Mouse (Mus musculus) left cerebral cortex, postnatal 10 days (tissue): ENCODE data around the gene Camk2g. TPM values are rescaled to one million over a fixed set of nuclear protein-coding genes. Genes with fewer than 3 reads are reported as not detected.

Source experiments
- DNase-seq, 2 experiments: peaks; one replicate each; pipeline ENCODE4 v3.0.0; 2021 to 2022; ENCODE audit warnings: low spot score in 2 of 2, mixed read lengths in 1 of 2; ENCODE audit errors: extremely low spot score in 1 of 2
- intact Hi-C: fragments of 180-260 bp; cut with DNase I; formaldehyde crosslinking; loops from one replicate; pipeline ENCODE4 v1.15.1; 2025
- total RNA-seq, 2 experiments: library from RNA; stranded (reverse); gene quantifications; 2 replicates each; pipeline ENCODE4 v1.2.3; 2021

The Camk2g gene
- total RNA-seq, 2 experiments from 2014 or later: 255 to 269 TPM

DNA sequence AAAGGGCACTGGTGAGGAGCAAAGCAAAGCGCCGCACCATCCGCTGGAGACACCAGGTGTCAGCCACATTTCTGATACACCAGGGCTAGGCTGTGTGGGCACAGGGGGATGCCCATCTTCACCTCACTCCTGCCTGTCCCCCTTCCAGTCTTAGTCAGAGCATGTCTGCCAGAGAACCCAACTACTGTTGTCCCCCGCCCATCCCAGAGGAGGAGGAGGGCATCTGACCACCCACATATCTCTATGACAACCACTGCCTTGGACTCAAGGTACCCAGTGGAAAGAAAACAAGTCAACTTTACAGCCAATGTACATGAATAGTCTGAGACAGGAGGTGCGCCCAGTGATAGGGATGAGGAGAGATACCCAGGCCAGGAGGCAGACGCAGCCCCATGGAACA, 2.9 kb downstream of the Camk2g start:
- intact Hi-C loops: loop anchor here (5.0 kb wide), 1 partner anchor 34 kb away; no protein-coding TSS in a partner anchor
- no peak for DNase-seq

DNA sequence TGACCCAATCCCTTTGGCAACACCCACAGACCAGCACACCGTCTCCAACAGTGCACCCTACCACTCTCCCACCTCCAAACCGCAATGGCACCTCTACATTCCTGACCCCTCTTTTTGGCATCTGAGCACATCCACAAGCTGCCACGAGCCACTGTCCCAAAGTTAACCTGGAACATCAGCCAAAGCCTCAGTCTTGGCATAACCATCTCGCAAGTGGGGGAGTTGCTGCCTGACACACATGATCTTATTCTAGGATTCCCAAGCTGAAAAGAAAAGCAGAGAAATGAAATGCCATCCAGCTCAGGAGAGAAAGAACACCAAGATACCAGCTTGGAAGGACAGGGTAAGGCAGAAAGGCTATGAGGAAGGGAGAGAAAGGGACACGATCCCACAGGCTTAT, 3.4 kb downstream of the Camk2g start:
- intact Hi-C loops: loop anchor here (5.0 kb wide), 1 partner anchor 33 kb away; no protein-coding TSS in a partner anchor
- DNase-seq: no peak

DNA sequence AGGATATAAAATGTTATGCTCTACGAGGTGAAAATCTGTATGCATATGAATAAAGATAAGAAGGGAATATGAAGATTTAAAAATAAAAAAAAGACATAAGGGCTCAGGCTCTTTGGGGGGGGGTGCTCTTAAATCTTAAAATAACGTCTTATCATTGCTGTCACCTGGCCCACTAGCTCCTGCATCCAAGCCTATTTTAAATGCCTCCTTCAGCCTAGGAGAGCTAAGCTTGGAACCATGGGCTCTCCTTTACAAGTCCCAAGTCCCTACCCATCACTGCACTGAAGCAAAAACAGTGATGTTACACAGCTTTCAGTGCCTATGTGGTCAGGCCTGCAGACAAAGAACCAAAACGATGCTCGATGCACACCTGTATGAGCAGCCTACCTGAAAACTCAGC, 4.3 kb downstream of the Camk2g start:
- intact Hi-C loops: no loop called here
- DNase-seq: no peak

- DNase-seq: no peak
- intact Hi-C loops: no loop called here
These were observed 5.7 kb downstream of the Camk2g start for GRCm38 (mm10) chr14:20788151-20788550.

DNA sequence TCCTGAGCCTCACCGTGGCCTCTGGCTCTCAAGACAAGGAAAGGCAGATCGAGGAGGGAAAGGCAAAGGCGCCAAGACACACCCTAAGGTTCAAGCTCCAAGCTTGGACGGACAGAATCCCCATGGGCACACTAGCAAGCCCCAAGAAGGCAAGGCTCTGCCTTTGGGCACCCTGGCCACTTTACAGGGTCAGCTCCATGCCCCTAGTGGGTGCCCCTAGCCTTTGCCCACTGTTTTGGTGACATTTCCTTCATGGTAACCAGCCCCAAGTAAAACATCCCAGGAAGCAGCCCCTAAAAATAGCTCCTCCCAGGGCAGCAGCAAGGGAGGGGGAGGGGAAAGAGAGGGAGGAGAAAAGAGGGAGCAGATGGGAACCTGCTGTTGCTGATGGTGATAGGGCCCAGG, 7.3 kb downstream of the Camk2g start:
- DNase-seq: peak in 1 of 2 experiments; percentile 40
- intact Hi-C loops: no loop called here

GRCm38 (mm10) chr14:20786020-20786419, 7.9 kb downstream of the Camk2g start:
- intact Hi-C loops: no loop called here
- no peak for DNase-seq

DNA sequence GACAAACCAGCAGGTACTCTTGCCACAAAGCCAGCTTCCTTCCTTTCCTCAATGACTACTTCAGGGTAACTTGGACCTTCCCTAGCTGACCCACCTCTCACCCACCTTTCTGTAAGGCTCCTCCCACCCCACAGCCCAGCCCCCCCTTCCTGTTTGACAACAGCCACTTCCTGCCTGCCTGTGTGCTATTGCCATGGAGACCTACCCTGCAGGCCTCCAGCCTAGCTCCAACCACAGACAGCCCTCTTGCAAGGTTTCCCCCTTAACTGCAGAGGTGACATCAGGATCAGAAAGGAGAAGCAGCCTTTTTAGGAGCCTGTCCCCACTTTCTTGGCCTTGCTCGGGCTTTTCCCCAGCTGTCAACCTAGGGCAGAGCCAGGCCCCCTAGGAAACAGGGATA, 8.7 kb downstream of the Camk2g start:
- intact Hi-C loops: no loop called here
- DNase-seq: peak in 1 of 2 experiments; percentile 41

GRCm38 (mm10) chr14:20784708-20785107, 9.2 kb downstream of the Camk2g start:
- intact Hi-C loops: no loop called here
- no peak for DNase-seq

GRCm38 (mm10) chr14:20783526-20783925, 10.4 kb downstream of the Camk2g start:
- DNase-seq: no peak
- intact Hi-C loops: no loop called here

DNA sequence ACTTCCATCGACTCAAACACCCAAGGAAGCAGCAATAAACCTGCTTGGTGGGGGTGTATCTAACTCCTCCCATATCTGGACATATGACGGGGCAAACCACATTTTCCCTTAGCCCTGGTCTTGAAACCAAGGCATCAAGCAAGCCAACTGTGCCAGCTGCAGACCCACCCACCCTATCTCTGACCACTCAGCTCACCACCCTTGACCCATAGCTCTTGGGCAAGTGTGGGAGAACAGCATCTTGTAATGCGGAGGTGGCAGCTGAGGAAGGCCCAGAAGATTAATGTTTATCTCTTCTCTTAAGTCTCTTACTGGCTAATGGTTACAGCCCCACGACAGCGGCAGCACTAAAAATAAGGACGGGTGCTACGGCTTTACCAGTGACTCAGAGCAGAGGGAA, 11.0 kb downstream of the Camk2g start:
- DNase-seq: no peak
- intact Hi-C loops: no loop called here

GRCm38 (mm10) chr14:20780217-20780616, 13.7 kb downstream of the Camk2g start:
- DNase-seq: no peak
- intact Hi-C loops: no loop called here

- intact Hi-C loops: no loop called here
- peak; percentile 40 to 42 for DNase-seq
These were observed 15.4 kb downstream of the Camk2g start for GRCm38 (mm10) chr14:20778496-20778895.

- intact Hi-C loops: no loop called here
- DNase-seq: no peak
These were observed 18.2 kb downstream of the Camk2g start for GRCm38 (mm10) chr14:20775661-20776060.

DNA sequence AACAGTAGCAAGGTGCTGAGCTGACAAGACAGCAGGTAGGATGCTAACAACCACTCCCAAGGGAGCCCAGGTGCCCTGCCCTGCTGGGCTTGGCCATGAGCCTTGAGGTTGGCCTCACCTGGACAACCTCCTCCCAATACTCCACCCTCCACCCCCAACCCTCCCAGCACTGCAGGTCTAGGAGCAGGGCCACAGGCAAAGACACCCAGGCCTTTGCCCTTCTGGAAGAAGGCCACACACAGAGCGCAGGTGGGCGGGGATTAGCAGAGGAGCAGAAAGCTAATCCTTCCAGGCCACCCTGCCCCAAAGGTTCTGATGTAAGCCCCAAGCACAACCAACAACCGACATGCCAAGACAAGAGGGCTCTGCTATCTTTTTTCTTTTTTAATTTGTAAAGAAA, 20.5 kb downstream of the Camk2g start:
- peak in 1 of 2 experiments; percentile 37 for DNase-seq
- intact Hi-C loops: no loop called here

- no peak for DNase-seq
- intact Hi-C loops: no loop called here
These were observed 21.1 kb downstream of the Camk2g start for GRCm38 (mm10) chr14:20772808-20773207.

- intact Hi-C loops: no loop called here
- DNase-seq: no peak
These were observed 21.9 kb downstream of the Camk2g start for GRCm38 (mm10) chr14:20771941-20772340.

GRCm38 (mm10) chr14:20768581-20768980, 25.3 kb downstream of the Camk2g start:
- peak; percentile 58 to 74 for DNase-seq
- intact Hi-C loops: no loop called here

DNA sequence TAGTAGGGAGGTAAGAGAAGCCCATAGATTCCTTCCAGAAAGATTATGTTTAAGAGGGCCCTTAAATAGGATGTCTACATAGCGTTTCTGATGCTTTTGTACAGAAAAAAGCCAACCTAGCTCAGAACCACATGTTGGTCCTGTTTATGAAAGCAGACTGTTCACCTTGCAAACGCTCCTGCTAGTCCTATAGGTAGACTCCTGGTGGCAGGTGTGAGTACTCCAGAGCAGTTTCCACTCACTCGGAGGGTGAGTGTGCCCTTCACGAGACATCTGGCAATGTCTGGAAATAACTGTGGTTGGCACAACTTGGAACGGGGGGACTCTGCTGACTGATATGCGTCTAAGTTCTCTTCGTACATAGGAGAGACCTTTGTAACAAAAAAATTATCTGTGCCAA, 26.0 kb downstream of the Camk2g start:
- intact Hi-C loops: loop anchor here (2.0 kb wide), 1 partner anchor 25 kb away; no protein-coding TSS in a partner anchor
- no peak for DNase-seq

DNA sequence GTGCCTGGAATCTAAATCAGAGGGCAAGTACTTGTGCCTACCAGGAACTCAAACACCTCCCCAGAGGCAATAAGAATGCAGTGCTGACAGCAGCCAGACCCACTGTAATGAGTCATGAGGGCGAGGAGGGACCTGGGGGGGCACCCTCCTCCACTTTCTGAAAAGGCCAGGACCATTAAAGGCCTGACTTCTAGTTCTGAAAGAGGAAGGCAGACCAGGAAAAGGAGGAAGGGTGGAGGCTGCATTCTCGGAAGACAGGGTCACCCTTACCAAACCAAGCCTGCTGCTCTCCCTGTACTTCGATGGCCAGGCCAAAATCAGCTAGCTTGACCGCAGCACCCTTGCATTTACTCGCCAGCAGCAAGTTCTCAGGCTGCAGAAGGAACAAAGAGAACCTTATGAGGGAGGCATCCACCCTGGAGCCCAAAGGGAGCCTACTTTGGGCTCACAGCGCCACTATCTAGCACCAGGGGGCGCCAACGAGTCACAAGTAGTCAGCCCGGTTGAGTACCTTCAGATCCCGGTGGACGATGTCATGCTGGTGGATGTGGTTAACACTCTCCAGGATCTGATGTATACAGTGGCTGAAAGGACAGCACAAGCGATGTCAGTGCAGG, 28.1 kb downstream of the Camk2g start:
- intact Hi-C loops: loop anchor here (2.0 kb wide), 1 partner anchor 27 kb away; no protein-coding TSS in a partner anchor
- DNase-seq: peak; percentile 77 to 89

DNA sequence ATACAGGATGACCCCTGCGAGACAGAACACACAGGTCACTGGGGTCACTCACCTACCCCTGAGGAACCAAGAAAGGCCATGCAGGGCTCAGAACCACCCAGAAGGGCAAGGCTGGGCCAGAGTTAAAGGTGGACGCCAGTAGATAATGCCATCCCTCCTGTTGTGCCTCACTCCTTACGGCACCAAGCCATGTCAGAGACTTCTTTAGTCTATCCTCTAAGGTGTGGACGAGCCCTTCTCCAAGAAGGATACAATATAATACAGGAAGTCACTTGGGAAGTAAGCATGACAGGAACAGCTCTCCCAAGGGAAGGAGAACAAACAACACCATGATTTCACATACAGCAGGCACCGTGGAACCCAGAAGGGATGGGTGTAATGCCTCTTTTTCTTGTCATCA, 28.9 kb downstream of the Camk2g start:
- intact Hi-C loops: no loop called here
- DNase-seq: no peak
